Mouse (Mus musculus): ENCODE results near the gene Rrm1.
"Not testable (repeated sequence)": the region's sequence is repeated elsewhere in the genome, so short reads cannot be mapped to it uniquely, and the experiment has no call there.

Rrm1 gene

GRCm38 (mm10) chr7:102478926-102479325 lies 37.4 kb downstream of the Rrm1 start:
- no peak for DNase-seq

- DNase-seq, result no peak
Measured at GRCm38 (mm10) chr7:102479368-102480078, 38.0 kb downstream of the Rrm1 start.

GRCm38 (mm10) chr7:102480821-102481220 lies 39.3 kb downstream of the Rrm1 start:
- DNase-seq, result no peak

GRCm38 (mm10) chr7:102481579-102481978 lies 40.1 kb downstream of the Rrm1 start, which contains the start of gene Olfr543:
Gene Olfr543, minus strand, starts transcription at chr7:102481679.
- DNase-seq, result no peak

GRCm38 (mm10) chr7:102483665-102484064 lies 42.2 kb downstream of the Rrm1 start:
- DNase-seq, result no peak

- not testable (repeated sequence) for DNase-seq
Measured at GRCm38 (mm10) chr7:102484766-102485165, 43.3 kb downstream of the Rrm1 start.

- DNase-seq, result no peak
Measured at GRCm38 (mm10) chr7:102486105-102486504, 44.6 kb downstream of the Rrm1 start.

GRCm38 (mm10) chr7:102488161-102488560 lies 46.7 kb downstream of the Rrm1 start, which contains the start of gene Olfr544:
Gene Olfr544, minus strand, starts transcription at chr7:102488313.
- no peak for DNase-seq

GRCm38 (mm10) chr7:102494416-102494815 lies 52.9 kb downstream of the Rrm1 start:
- not testable (repeated sequence) for DNase-seq

- no peak for DNase-seq
Measured at GRCm38 (mm10) chr7:102499473-102499872, 58.0 kb downstream of the Rrm1 start, which contains the start of gene Olfr545. Gene Olfr545, minus strand, starts transcription at chr7:102499573.

- DNase-seq, result no peak
Measured at GRCm38 (mm10) chr7:102501986-102502385, 60.5 kb downstream of the Rrm1 start.

- peak; percentile 70 for DNase-seq
Measured at GRCm38 (mm10) chr7:102506848-102507247, 65.4 kb downstream of the Rrm1 start.

- no peak for DNase-seq
Measured at GRCm38 (mm10) chr7:102508066-102508465, 66.6 kb downstream of the Rrm1 start.

- DNase-seq, result no peak
Measured at GRCm38 (mm10) chr7:102508666-102509065, 67.2 kb downstream of the Rrm1 start.

- no peak for DNase-seq
Measured at GRCm38 (mm10) chr7:102509726-102510125, 68.2 kb downstream of the Rrm1 start.

- DNase-seq, result no peak
Measured at GRCm38 (mm10) chr7:102511927-102512326, 70.4 kb downstream of the Rrm1 start.

GRCm38 (mm10) chr7:102512814-102513435 lies 71.4 kb downstream of the Rrm1 start:
- DNase-seq, result peak; percentile 99

GRCm38 (mm10) chr7:102514144-102514543 lies 72.6 kb downstream of the Rrm1 start:
- DNase-seq, result no peak

- no peak for DNase-seq
Measured at GRCm38 (mm10) chr7:102516261-102517050, 75.0 kb downstream of the Rrm1 start.

GRCm38 (mm10) chr7:102517051-102517335 lies 75.5 kb downstream of the Rrm1 start:
- DNase-seq, result peak; percentile 23

All from right cerebral cortex, postnatal 4 days (tissue).